16 mouse cellular contexts compared by ENCODE assay signal in genomic region chr11:86907889-86908590, GRCm38 (mm10).
DNase-seq lines count a peak whose midpoint lies in the region; ATAC-seq and TF ChIP-seq lines count a peak whose summit lies in the region.
"Had no signal": no experiment of that assay in that cellular context is flagged by ENCODE, and none has a peak within 500 bp of the region (broad histone marks: within the 10 kb centered on the region; RNA-seq: fewer than 3 reads in every experiment).

No protein-coding gene starts in this region.

- H3K9me3 ChIP-seq in liver, embryonic 16.5 days (replicated peaks; ENCODE audit: control insufficient read depth, low read length): no peaks in the 10 kb centered on the region
- H3K9me3 ChIP-seq in stomach, postnatal 0 days (ENCODE audit: control insufficient read depth, low read length): no peaks in the 10 kb centered on the region
- no peaks in the 10 kb centered on the region for H3K9me3 ChIP-seq in hindbrain, embryonic 11.5 days (ENCODE audit: control insufficient read depth, low read length)
- H3K9me3 ChIP-seq in midbrain, embryonic 10.5 days (replicated peaks): no peaks in the 10 kb centered on the region
- H3K9me3 ChIP-seq: embryonic facial prominence, embryonic 12.5 days; hindbrain, embryonic 10.5 days had no signal

- peak; percentile 62 for DNase-seq in thymus, postnatal 0 days (ENCODE audit: low spot score)
- DNase-seq in thymus, postnatal 4 days: no peak
- DNase-seq in MEL-GATA-1-ER (ENCODE audit: extremely low read depth, low read depth): peak; percentile 62
- DNase-seq in stomach, postnatal 0 days (ENCODE audit: low spot score): no peak
- no peak for DNase-seq in urinary bladder, postnatal 14 days (ENCODE audit: low spot score)
- DNase-seq in hindbrain, embryonic 11.5 days (ENCODE audit: low spot score): no peak
- DNase-seq in midbrain, embryonic 10.5 days (ENCODE audit: low spot score): no peak
- DNase-seq: cerebellum, adult 2 months; gastrocnemius, adult 2 months; kidney, postnatal 10 days had no signal

- 45% methylated on average over 5 of the region's 5 CpGs for WGBS in liver, embryonic 16.5 days (ENCODE audit: insufficient replicate concordance)
- WGBS in stomach, postnatal 0 days: 71% methylated on average over 5 of the region's 5 CpGs
- WGBS in hindbrain, embryonic 11.5 days: 75% methylated on average over 5 of the region's 5 CpGs
- 79% methylated on average over 5 of the region's 5 CpGs for WGBS in midbrain, embryonic 10.5 days

- no peak overlapping the region for H3K9ac ChIP-seq in liver, embryonic 16.5 days (ENCODE audit: low read depth, low read length)
- H3K9ac ChIP-seq in stomach, postnatal 0 days (ENCODE audit: low read length): no peak overlapping the region
- H3K9ac ChIP-seq in hindbrain, embryonic 11.5 days (ENCODE audit: low read depth, low read length): no peak overlapping the region
- H3K9ac ChIP-seq: embryonic facial prominence, embryonic 12.5 days had no signal

- H3K27ac ChIP-seq in liver, embryonic 16.5 days (ENCODE audit: low read length): no peak overlapping the region
- no peak overlapping the region for H3K27ac ChIP-seq in stomach, postnatal 0 days (replicated peaks)
- H3K27ac ChIP-seq in hindbrain, embryonic 11.5 days (ENCODE audit: low read depth, low read length): no peak overlapping the region
- H3K27ac ChIP-seq in midbrain, embryonic 10.5 days (replicated peaks): no peak overlapping the region
- H3K27ac ChIP-seq: embryonic facial prominence, embryonic 12.5 days; gastrocnemius, adult 2 months; hindbrain, embryonic 10.5 days had no signal

- no peak for TF ChIP-seq EP300 in stomach, postnatal 0 days (optimal IDR thresholded peaks at IDR 0.05)

- H3K27me3 ChIP-seq in liver, embryonic 16.5 days (ENCODE audit: control insufficient read depth, insufficient read depth, low read depth, low read length): no peaks in the 10 kb centered on the region
- H3K27me3 ChIP-seq in stomach, postnatal 0 days (ENCODE audit: control insufficient read depth, insufficient read depth, low read length): no peaks in the 10 kb centered on the region
- H3K27me3 ChIP-seq in hindbrain, embryonic 11.5 days (ENCODE audit: control insufficient read depth, insufficient read depth, low read length): no peaks in the 10 kb centered on the region
- no peaks in the 10 kb centered on the region for H3K27me3 ChIP-seq in midbrain, embryonic 10.5 days (ENCODE audit: low read depth, poor library complexity, severe bottlenecking)
- H3K27me3 ChIP-seq: embryonic facial prominence, embryonic 12.5 days; Patski had no signal

- no peaks in the 10 kb centered on the region for H3K36me3 ChIP-seq in liver, embryonic 16.5 days (ENCODE audit: control insufficient read depth, insufficient read depth)
- no peaks in the 10 kb centered on the region for H3K36me3 ChIP-seq in stomach, postnatal 0 days (ENCODE audit: control insufficient read depth, insufficient read depth, low read length)
- no peaks in the 10 kb centered on the region for H3K36me3 ChIP-seq in hindbrain, embryonic 11.5 days (ENCODE audit: control insufficient read depth, insufficient read depth, low read length)
- H3K36me3 ChIP-seq in midbrain, embryonic 10.5 days: no peaks in the 10 kb centered on the region
- H3K36me3 ChIP-seq: embryonic facial prominence, embryonic 12.5 days; hindbrain, embryonic 10.5 days had no signal

- no peak for TF ChIP-seq CTCF in stomach, postnatal 0 days (IDR thresholded peaks at IDR 0.05; ENCODE audit: low read depth)

- H3K4me1 ChIP-seq in liver, embryonic 16.5 days (ENCODE audit: control insufficient read depth, low read depth, low read length): no peaks in the 10 kb centered on the region; the same call in 1 of the 2 replicates
- H3K4me1 ChIP-seq in stomach, postnatal 0 days (replicated peaks; ENCODE audit: control insufficient read depth, insufficient read depth): no peaks in the 10 kb centered on the region
- H3K4me1 ChIP-seq in hindbrain, embryonic 11.5 days (replicated peaks; ENCODE audit: control insufficient read depth, insufficient read depth, low read length): no peaks in the 10 kb centered on the region
- peaks cover 3% of the 10 kb centered on the region; the same call in 1 of the 2 replicates for H3K4me1 ChIP-seq in midbrain, embryonic 10.5 days
- H3K4me1 ChIP-seq: embryonic facial prominence, embryonic 12.5 days had no signal

- ATAC-seq in liver, embryonic 16.5 days (ENCODE audit: low read depth): peak; percentile 13; the same call in 1 of the 2 replicates
- ATAC-seq in stomach, postnatal 0 days (ENCODE audit: low FRiP score, low TSS enrichment): peak; percentile 43; the same call in 1 of the 2 replicates
- no peak for ATAC-seq in hindbrain, embryonic 11.5 days (ENCODE audit: low FRiP score)
- ATAC-seq: Patski had no signal

- H3K4me3 ChIP-seq in liver, embryonic 16.5 days (ENCODE audit: low read depth, low read length): no peak overlapping the region
- H3K4me3 ChIP-seq in stomach, postnatal 0 days (ENCODE audit: low read depth, low read length): no peak overlapping the region
- no peak overlapping the region for H3K4me3 ChIP-seq in hindbrain, embryonic 11.5 days (ENCODE audit: low read depth, low read length)
- no peak overlapping the region for H3K4me3 ChIP-seq in midbrain, embryonic 10.5 days
- H3K4me3 ChIP-seq: embryonic facial prominence, embryonic 12.5 days; gastrocnemius, adult 2 months; hindbrain, embryonic 10.5 days; myocyte had no signal

- no peak overlapping the region for H3K4me2 ChIP-seq in liver, embryonic 16.5 days (ENCODE audit: low read depth, low read length)
- H3K4me2 ChIP-seq in stomach, postnatal 0 days (replicated peaks; ENCODE audit: low read depth): no peak overlapping the region
- no peak overlapping the region for H3K4me2 ChIP-seq in hindbrain, embryonic 11.5 days (replicated peaks; ENCODE audit: low read depth, low read length)
- H3K4me2 ChIP-seq: embryonic facial prominence, embryonic 12.5 days; heart, embryonic 11.5 days had no signal

Comparison
In these comparisons a context has a peak if more than half of its experiments do, and no peak if none do; other contexts are left out.
1. DNase-seq: peak in thymus, postnatal 0 days (single experiment) and MEL-GATA-1-ER (single experiment); none in thymus, postnatal 4 days (single experiment), stomach, postnatal 0 days (single experiment), urinary bladder, postnatal 14 days (single experiment), hindbrain, embryonic 11.5 days (single experiment) and midbrain, embryonic 10.5 days (single experiment).